Mouse (Mus musculus) thymus, postnatal 36 days (tissue): ENCODE measurements around the gene Havcr2.
"Not testable (repeated sequence)": the region's sequence is repeated elsewhere in the genome, so short reads cannot be mapped to it uniquely, and the experiment has no call there.

Experiments
- DNase-seq, 2 experiments: peaks; one replicate each; pipeline ENCODE4 v3.0.0; 2022; ENCODE audit warnings: mixed read lengths in 2 of 2

Havcr2 gene

DNA sequence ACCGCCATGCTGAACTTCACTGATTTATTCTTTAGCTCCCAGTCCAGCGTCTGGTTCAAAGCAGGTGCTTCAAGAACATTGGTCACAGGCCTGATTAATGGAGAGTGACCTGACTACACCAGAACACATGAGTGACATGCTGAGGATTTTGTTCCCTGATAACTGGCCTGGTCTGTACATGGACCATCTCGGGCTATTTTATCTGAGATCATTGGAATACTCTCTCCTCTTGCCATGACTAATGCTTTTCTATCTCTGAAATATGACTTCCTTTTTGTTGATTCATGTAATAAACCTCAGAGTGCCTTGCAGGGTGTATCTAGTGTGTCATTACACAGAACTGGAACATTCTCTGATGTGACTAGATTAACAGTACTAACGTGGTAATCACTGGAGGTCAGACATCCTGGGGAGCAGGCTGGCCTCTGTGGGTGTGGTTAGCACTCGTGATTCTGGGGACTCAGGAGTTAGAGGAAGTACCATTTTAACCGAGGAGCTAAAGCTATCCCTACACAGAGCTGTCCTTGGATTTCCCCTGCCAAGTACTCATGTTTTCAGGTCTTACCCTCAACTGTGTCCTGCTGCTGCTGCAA lies at the start of gene Havcr2:
TSS of gene Havcr2 (plus strand) at position 483 of the 593 bp plus-strand sequence.
- no peak for DNase-seq

- peak; percentile 63 to 68 for DNase-seq
Observed at GRCm38 (mm10) chr11:46404986-46405385, 49.7 kb upstream of the Havcr2 start.

- DNase-seq = no peak
Observed at GRCm38 (mm10) chr11:46406721-46407120, 48.0 kb upstream of the Havcr2 start.

DNA sequence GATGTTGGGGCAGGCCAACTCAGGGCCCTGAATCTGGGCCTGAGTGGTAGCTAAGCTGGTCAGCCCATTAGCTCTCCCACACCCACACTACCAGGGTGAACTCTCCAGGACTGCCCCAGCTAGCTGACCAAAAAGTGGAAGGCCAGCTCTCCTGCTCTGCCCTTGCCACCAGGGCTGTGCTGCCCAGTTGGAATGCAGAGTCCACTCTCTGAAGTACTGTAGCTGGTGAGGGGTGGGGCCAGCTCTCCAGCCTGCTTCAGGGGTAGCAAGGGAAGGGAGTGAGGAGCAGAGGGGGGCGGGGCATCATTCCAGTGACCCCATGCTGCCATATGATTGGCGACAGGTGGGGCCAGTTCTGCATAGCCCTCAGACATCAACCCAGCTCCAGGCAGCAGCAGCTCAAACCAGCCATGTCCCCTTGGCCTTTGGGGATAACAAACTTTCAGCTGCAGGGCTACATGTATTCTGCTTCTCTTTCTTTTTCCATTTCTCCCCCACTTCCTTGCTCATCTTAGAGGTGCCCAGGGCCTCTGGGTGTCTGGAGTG lies 44.6 kb upstream of the Havcr2 start:
- no peak for DNase-seq

DNA sequence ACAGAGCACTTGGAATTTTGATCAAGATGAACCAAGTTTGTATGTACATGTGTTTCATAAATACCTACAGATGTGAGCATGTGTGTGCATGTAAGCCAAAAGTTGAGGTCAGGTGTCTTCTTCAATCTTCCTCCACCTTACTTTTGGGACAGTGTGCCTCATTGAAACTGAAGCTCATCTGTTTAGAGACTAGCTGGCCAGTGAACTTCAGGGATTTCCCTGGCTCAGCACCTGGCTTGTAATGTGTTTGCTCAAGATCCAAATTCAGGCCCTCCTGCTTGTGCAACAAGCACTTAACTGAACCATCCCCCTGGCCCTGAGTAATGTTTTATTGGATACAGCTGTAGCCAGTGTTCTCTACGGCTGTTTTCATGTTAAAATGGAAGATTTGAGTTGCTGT lies 36.3 kb upstream of the Havcr2 start:
- no peak for DNase-seq

DNA sequence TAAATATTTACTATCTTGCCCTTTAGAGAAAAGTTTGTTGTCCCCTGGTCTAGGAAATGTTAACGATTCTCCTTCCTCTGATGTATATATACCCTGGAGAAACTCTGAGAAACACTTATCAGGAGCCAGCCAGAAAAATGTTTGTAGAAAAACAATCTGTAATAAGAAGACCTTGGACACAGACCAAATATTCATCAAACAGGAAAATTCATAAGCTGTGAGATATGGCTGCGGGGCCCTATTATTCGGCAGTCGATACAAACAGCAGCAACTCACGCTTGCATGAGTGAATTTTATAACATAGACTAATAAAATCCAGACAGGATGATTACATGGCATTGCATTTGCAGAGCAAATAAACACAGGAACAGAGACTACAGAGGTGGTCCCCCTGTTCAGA lies 35.9 kb upstream of the Havcr2 start:
- no peak for DNase-seq

DNA sequence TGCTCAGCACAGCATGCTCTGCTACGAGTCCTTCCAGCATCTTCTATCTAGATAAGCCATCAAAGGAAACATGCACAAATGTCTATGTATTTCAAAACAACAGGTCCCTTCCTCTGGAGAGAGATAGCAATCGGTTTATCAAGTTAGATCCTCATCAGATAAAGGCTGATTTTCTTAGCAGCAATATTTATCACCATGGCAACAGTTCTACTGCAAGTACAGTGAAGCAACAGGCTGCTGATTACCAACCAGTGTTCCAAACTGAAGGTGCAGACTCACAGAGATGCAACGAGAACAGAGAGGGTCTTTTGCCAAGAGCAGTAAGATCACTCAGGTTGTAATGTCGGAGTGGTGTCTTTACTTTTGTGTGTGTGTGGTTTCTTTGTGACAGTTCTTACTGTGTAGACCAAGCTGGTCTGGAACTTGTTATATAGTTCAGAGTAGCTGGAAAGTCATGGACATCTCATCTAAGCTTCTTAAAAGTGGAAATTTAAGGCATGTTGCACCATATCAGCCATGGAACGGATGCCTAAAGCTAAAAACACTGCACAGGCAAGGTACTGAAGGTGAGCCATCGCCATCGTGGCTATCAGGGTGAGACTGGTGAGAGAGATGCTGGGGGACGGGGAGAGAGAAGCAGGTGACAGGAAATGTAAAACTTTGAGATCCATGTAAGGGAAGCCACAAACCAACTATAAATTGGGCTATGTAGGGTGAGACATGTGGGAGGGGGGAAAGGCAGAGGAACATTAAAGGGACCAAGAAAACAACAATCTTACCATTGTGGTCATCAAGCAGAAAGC lies 33.4 kb upstream of the Havcr2 start:
- DNase-seq = peak; percentile 53 to 72

GRCm38 (mm10) chr11:46428131-46428530 lies 26.6 kb upstream of the Havcr2 start:
- DNase-seq = not testable (repeated sequence)

DNA sequence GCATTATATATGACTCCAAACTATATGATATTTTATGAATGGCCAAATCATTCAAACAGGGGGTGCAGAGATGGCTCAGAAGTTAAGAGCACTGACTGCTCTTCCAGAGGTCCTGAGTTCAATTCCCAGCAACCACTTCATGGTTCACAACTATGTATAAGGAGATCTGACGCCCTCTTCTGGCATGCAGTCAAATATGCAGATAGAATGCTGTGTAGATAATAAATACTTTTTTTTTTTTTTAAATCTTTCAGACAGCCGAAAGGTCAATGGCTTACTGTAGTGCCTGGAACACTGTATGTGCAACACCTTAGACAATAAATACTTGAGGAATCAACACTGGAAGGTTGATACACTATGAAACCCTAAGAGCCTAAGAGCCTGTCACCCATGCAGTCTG lies 24.6 kb upstream of the Havcr2 start:
- no peak for DNase-seq

DNA sequence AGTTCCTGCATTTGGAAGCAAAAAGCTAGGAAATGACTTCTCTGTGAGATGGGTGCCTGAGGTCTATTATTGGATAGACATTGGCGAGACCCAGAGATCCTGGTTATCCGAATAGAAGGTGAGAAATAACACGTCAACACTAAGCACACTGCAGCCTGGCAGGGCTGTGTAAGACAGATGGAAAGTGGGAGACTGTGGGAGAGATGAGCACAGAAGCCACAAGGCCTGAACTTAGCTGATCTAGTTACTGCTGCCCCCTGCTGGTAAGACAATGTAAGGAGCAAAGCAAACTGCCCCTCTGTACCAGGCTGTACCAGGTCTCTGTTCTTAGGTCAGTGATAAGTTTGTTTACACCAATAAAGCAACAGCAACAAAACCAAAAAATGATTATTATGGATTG lies 23.6 kb upstream of the Havcr2 start:
- DNase-seq = peak; percentile 77 to 79

DNA sequence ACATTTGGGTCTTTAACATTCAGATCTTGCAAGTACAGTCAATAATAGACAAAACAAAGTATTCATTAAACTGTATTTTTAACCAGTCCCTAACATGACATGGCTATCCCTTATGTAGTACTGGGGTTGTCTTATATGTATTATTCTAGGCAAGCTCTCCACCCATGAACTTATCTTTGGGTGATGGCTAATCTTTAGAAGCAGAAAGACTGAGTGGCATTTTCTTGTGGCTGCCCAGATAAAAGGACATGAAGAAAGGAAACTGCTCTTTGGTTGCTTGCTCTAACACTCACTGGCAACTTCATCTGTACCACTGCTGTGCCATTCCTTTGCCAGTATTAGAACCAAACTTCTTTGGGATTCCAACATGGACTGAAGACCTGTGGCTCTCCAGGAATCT lies 19.4 kb upstream of the Havcr2 start:
- no peak for DNase-seq

GRCm38 (mm10) chr11:46436760-46437458 lies 17.8 kb upstream of the Havcr2 start, which contains the start of gene Med7:
TSS of gene Med7 (plus strand) at chr11:46436925.
- DNase-seq = peak; percentile 90 to 96

GRCm38 (mm10) chr11:46437459-46438000 lies 17.2 kb upstream of the Havcr2 start:
- DNase-seq = peak in 1 of 2 experiments; percentile 38

DNA sequence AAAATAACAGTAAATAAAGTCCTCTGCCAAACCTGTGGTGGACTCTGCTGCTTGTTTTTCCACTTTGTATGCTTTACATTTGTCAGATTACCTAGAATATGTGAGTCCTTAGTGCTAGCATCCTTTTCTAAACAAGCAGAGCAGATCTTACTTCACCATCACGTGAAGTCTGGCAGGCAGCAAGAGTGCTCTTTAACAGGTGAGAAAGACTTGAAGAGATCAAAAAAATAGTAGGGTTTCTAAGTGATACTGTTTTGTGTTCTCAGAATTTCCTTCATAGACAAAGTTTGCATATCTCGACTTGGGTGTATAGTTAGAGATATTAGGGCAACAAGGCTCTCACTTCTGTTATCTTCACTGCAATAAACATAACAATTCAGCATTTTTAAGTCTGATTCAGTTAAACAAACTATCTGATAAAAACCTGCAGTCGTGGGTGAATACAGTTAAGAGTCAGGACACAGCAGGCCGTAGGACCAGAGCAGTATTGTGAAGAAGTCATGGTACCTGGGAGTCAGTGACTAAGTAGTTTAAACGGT lies 15.7 kb upstream of the Havcr2 start:
- no peak for DNase-seq

- DNase-seq = no peak
Observed at GRCm38 (mm10) chr11:46441774-46442173, 13.0 kb upstream of the Havcr2 start.

- DNase-seq = no peak
Observed at GRCm38 (mm10) chr11:46443152-46443551, 11.6 kb upstream of the Havcr2 start.

GRCm38 (mm10) chr11:46443979-46444378 lies 10.8 kb upstream of the Havcr2 start:
- no peak for DNase-seq

GRCm38 (mm10) chr11:46446150-46446549 lies 8.6 kb upstream of the Havcr2 start:
- DNase-seq = no peak

GRCm38 (mm10) chr11:46447644-46448484 lies 6.9 kb upstream of the Havcr2 start:
- DNase-seq = no peak

GRCm38 (mm10) chr11:46449461-46450080 lies 5.2 kb upstream of the Havcr2 start:
- no peak for DNase-seq

- DNase-seq = no peak
Observed at GRCm38 (mm10) chr11:46459960-46460359, 5.2 kb downstream of the Havcr2 start.
